Mouse (Mus musculus) right cerebral cortex, adult 2 months (tissue): Measurements from ENCODE around the gene Ablim2.

ENCODE experiments used
- DNase-seq, 2 experiments: peaks; one replicate each; pipeline ENCODE4 v3.0.0; 2021 to 2022; ENCODE audit warnings: low spot score in 2 of 2

The Ablim2 gene

DNA sequence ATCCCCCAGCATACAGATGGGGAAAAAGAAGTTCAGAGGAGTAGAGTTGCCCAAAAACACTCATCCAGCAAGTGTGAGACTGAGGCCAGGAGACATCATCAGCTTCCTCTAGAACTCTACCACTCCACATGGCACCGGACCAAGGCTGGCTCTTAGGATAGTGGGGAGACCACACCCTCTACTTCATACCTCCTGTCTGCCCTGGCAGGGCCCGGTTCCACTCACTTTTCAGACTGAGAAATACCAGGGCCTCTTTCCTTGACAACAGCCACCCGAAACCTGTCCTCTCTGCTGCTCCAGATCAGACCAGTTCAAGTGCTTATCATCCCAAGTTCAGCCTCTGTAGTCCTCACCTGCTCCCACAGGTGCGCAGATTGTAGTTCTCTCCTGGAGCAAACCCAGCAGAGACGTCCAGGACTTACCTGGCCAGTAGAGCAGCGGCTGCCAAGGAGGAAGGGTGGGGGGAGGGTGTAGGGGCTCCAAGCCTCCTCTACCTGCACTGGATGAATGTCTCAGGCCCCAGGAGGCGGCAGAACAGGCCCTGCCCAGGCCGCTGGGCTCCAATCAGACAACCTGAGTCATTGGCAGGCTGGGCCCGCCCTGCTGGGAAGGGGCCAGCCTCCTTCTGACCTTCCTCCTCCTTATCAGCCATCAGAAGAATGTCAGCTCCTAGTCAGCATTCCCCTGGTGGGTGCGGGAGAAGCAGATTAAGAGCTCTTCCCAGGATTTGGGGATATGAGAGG is 18.0 kb upstream of the Ablim2 start, which contains the start of gene Sh3tc1:
Gene Sh3tc1, minus strand, starts transcription at position 452 of the 743 bp plus-strand sequence.
- DNase-seq: no peak

DNA sequence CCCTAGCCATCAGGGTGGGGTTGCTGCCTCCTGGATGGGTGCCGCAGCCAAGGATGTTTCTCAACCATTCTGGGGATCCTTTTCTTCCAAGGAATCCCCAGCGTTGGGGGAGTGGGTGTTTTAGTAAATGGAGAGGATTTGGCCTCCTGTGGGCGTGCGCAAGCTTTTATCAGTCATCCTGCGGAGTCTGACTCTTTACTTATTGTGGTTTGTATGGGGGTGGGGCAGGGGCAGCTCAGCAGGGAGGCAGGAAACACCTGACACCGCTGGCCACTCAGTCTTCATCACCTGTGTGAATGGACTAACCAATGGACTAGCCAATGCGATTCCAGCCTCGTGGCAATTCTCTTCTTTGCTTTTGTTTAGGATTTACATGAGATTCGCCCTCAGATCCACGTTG is 17.0 kb upstream of the Ablim2 start:
- DNase-seq: no peak

DNA sequence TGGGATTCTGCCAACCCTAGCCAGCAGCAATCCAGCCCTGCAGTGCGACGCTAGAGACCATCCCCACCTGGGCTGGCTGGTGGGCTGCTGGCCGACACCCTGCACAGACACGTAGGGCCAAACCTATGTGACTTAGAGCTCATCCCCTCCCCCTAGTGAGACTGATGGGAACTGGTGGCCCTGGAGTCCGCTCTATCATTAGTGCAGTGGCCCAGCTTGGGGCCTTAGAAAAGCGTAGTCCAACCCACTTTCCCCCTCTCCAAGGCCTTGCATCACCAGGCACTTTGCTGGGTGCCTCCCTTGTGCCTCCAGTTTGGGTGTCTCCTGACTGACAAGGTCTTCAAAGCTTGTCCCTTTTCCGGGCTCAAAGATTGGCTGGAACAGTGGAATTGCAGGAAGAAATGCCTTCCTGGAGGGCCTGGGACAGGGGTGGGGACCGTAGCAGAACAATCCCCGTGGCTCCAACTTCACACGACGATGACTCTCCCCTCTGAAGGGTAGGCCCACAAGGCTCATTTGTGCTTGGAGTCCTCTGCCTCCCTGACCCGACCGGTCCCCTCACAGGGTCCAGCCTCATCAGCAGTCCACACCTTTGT is 16.4 kb upstream of the Ablim2 start:
- DNase-seq: no peak

DNA sequence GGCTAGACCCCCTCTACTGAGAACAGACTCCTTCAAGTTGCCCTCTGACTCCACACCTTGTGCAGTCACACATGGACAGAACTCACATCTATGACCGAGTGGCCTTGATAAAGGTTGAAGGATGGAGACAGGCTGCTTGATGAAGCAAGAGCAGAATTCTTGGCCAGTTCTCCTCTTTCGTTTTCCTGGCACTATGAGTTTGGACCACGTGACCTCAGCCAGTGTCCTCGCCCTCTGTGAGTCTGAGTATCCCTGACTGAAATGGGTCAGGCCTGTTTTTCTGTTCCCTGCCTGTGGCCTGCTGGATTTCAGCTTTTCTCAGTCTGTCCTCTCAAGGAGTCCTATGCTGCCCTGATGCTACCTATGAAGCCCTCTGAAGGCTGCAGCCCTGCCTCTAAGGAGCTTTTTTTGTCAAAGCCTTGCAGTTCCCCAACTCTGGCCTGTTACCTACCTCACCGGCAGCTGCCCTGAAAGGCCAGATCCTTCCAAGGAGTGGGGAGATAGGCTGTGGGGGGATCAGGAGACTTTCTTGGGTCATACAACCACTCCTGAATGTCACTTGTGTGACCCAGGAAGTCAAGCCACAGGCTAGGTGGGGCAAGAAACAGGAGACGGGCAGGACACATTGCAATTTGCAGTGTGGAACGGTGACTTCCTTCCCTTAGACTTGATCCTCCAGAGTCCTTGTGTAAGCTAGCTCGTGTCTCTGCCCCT is 14.3 kb upstream of the Ablim2 start:
- DNase-seq: no peak

DNA sequence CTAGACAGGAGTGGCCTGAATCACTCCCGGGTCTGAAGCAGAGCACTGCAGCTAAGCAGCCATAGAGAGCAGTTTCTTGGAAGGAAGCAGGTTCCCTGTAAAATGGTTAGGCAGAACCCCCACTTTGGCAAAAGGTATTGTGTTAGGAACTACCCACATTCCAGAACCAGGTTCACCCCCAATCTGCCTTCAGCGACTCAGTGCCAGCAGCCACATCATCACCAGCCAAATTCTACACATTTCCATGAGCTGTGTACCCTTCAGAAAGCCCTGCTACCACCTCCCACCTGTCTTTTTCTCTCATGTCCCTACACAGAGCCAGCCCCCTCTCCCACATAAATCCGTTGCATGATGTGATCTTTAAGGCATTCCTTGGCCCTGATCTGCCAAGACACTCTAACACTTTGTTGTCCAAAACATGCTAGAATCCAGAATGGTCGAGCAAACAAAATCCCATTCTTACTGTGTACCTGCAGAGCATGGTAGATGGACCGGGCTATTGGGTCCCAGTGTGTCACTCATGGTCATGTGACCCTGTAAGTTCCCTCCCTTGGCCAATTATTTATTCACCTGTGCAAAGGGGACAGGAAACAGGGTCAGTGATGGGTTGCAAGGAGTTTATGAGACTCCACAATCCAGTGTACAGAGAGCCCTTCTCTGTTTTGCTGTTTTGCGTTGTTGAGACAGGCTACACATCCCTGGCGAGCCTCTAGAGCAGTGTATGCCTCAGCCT is 13.5 kb upstream of the Ablim2 start:
- peak in 1 of 2 experiments; percentile 47 for DNase-seq

DNA sequence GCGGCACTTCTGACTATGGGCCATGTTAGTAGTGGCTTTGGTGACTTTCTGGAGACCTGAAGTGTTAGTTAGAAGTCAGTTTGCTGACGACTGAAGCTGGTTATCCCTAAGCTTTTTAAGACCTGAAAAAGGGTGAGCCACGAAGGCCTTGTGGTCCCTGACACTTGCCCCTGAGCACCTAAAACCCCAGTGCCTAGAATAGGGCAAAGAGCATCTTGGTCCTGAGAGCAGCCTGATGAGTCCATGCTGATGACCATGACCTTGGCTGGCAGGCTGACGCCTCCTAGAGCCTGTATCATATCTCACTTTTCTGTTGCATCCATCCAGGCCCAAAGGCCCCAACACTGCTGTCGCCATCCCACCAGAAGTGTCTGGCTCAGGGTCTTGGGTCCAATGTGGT is 12.3 kb upstream of the Ablim2 start:
- DNase-seq: no peak

DNA sequence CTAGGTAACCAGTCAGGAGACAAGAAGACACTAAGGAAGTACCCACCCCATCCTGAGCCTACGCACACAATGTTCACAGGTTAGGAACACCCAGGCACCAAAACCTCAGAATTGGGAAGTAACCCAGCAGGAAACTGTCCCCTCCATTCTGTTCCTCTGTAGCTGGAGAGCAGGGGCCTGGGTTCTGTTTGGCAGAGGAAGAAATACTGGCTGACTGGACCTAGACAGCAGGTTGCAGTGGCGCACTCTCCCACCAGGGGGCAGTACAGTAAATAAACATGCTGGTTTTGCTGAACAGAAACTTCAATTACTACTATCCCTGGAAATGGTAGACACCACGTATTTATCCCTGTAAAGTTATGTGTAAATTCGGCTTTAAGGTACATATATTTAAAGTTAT is 10.8 kb upstream of the Ablim2 start:
- peak; percentile 84 to 85 for DNase-seq

DNA sequence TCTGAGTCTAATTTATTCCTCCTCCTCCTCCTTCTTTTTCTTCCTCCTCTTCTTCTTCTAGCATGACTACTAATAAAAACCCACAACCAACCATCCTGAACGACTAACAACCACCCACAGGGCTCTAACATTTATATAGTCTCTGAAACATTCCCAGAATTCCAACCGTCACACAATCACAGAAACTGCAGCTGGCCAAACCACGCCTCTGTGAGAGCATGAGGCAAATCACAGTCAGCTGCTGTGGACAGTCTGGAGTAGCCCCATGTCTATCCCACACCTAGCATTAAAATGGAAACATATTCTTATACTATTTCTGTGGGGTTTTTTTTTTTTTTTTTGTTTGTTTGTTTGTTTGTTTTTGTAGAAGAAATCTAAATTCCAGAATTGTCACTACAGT is 8.3 kb upstream of the Ablim2 start:
- no peak for DNase-seq

DNA sequence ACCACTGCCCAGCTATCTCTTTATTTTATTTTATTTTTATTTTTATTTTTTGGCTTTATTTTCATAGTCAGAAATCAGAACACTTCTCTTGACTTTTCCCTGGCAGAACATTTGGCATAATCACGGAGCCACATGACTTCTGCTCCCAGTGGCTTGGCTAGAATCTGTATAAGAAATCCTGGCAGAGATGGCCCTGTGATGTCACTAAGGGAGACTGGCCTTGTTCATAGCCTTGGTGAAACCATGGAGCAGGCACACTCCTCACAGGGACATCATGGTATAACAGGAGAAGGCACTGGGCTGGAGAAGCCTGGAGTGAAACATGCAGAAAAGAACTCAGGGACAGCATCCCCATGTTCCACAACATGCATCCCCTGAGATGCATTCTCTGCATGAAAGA is 7.7 kb upstream of the Ablim2 start:
- no peak for DNase-seq

DNA sequence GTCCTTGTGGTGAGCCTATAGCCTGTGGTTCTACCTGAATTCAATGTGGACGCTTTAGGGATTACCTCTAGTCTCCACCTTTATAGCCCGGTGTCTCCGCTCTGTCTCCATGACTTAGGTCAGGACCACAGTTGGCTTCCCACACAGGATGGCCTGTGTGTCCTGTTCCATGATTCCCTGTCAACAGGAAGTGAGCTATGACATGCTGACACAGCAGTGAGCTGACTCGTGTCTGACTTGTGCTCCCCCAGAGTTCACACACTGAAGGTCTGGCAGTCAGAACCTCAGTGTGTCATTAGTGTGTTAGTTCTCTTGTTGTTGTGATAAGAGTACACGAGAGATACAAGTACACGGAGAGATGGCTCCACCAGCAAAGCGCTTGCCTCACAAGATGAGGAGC is 6.7 kb upstream of the Ablim2 start:
- DNase-seq: no peak

DNA sequence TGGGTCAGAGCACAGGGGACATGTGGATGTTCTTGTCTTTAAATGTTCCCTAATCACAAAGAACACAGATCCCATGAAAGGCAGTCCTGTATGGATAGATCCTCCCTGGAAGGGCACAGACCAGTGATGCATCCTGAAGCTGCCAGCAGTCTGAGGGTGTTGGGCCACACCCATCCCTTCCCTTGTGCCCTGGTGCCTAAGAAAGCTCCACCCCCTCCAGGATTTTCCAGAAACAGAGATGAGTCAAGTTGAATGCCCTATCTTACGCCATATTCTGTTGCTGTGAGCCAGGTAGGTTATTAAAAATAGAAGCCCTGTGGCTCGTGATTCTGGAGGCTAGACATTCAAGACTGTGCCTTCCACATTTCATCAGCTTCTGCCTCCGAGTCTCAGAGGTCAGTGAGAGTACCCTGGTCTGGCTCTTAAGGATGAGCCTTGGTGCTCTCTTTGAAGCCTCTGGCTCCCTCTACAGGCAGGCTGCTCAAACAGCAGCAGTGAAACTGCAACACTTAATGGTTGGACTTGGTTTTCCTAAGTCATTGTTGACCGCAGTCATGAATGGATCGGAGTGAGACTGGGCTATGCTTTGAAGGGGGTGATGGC is 2.4 kb upstream of the Ablim2 start:
- DNase-seq: peak; percentile 69 to 75

DNA sequence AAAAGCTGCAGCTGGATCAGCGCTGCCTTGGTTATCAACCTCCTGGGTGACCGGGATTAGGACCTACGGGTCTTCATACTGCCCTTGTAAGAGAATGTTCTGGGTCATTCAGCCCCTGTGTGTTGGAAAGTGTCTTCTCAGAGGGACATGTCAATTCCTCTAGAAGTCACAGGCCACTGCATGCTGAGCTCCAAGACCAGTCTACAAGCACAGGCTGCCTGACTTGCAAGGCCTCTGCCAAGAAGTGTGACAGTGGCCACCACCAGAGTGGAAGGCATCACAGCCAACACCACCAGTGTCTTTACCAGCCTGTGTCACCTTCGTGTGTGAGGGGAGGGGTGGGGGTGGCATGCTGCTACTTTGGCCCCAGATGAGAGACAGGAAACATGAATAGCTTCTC is 1.7 kb upstream of the Ablim2 start:
- DNase-seq: no peak

DNA sequence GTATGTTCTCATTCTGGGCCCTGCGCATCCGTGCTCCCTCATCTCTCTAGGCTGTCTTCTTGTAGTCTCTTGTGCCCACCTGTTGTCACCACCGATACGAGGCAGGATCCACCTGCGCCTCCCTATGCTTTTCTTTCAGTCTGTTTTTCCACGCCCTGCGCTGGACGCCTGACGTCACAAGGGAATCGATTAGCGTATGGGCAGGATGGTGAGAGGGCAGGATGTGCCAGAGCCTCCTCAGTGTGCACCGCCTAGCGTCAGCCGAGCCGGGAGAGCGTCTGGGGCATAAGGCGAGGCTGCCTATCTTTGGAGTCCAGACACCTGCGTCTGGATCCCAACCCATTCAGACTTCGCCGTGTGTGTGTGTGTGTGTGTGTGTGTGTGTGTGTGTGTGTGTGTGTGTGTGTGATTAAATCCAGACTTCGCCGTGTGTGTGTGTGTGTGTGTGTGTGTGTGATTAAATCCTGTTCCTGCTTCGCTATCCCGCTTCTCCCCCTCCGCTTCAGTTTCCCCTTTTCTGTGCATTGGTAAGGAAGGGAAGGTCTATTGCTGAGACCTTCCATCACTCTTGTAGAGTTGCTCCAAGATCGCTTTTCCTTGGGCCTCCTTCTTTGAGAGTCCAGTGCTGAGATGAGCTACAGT is 562 bp upstream of the Ablim2 start:
- DNase-seq: peak; percentile 76 to 83

DNA sequence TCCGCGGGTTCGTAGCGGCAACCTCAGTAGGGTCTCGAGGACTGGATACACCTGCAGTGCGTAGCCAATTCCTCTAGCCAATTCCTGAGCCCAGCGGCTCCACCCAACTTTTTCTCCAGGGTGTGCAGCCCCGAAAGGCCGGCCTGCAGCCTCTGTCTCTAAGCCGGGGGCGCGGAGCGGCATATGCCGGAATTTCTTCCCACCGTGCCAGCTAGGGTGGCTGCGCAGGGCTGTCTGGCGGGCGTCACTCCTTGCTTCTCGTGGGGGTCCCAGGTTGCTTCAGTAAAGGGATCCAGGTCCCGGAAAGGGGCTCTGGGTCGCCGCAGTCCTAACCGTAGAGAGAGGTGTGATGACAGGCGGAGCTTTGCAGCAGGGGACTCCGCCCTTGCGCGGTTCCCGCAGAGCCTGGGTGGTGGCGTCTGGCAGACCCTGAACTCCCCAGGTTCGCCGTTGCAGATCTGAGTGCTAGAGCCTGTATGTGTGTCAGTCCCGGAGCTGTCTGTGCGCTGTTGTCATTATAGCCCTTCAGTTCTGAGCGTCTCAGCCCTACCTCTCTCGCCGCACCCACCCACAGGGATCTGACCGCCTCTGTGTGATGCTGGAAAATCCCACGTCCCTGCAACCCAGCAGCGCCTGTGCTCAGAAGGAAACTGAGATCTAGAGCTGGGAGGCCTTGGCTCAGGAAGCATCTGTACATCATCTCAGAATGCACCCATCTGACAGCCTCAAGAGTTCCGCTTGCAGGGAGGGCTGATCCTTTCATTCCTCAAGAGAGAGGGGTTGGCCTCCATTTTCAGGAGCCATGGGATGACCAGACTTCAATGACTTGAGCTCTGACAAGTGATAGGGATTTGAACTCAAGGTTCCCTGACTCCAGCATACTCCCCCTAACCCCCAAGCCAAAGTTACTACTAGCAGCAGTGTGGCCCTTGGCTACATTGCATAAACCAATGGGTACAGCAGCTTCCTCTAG is 687 bp downstream of the Ablim2 start:
- DNase-seq: peak; percentile 75 to 78

DNA sequence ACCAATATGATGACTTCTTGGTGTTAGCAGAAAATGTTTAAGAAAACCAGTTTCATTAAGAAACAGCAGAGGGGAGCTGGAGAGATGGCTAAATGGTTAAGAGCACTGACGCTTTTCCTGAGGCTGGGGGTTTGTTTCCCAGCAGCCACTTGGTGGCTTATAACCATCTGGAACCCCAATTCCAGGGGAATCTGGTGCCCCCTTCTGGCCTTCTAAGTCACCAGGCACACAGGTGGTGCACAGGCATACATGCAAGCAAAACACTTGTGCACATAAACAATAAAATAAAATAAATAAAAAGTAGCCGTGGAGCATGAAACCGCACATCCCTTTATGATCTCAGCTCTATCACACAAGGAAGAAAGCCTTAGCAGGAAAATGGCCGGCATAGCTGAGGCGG is 3.6 kb downstream of the Ablim2 start:
- DNase-seq: no peak

DNA sequence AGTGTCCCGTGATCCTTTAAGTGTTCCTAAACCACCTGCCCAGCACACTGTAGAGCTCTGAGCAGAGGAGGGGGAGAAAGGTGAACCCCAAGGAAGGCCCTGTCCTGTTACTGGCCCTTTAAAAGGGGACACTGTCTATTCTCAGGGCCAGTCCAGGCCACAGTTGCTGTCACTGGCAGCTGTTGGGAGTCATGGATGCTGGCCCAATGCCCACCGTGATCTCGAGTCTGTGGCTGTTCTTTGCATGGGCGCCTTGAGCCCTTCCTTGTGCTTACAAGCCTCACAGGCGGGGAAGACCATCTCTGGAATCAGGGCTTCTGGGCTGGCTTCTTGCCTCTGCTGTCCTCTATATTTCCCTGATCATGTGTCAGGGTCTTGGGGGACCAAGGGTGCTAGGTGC is 4.7 kb downstream of the Ablim2 start:
- DNase-seq: no peak

DNA sequence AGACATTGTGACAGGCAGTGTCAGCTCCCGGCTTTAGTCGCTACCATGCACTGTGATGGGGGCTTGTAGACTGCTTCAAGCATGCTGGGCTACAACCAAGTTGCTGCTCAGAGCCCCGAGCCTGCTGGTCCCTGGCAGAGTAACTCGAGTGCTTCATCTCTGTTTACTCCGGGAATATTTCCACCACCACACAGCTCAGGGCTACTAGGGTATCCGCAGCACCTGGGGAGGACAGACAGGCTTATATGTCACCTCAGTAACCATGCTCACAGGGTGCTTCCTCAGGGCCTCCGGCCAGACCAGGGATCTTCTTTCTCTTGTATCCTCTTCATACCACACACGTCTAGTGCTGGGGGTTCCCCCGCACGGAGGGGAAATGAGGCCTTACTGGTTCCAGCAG is 5.2 kb downstream of the Ablim2 start:
- no peak for DNase-seq

DNA sequence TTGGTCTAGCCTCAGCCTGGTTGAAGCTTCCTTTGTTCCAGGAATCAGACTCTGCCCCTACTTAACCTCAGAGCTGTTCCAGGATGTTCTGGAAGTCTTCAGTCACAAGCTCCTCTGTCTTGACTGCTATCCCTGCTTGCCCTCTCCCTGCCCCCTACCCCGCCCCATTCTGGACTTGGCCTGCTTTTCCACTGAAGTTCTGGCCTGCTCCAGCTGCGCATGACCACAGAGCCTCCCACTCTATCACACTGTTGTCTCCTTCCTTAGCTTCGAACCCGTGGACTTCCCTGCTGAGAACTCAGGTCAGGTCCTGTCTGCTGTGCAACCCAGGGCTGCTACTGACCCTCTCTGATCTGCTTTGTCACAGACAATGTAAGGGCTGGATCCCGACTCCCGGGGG is 8.2 kb downstream of the Ablim2 start:
- no peak for DNase-seq

DNA sequence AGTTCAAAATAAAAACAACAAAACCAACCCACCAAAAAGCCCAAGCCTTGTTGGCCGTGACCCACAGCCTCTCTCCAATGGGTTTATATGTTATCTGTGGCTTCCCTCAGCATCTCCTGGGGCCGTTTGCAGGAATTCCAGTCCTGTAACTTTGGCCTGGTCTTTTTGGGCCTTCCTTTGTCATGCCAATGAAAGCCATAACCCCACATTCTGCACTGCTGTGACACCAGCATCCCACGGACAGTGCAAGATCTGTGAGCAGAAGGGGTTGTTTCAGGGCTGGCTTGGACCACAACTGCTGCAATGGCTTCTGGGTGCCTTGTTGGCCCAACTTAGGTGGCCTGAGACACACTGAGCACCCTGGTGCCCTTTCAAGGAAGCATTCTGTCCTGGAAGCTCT is 10.8 kb downstream of the Ablim2 start:
- no peak for DNase-seq

DNA sequence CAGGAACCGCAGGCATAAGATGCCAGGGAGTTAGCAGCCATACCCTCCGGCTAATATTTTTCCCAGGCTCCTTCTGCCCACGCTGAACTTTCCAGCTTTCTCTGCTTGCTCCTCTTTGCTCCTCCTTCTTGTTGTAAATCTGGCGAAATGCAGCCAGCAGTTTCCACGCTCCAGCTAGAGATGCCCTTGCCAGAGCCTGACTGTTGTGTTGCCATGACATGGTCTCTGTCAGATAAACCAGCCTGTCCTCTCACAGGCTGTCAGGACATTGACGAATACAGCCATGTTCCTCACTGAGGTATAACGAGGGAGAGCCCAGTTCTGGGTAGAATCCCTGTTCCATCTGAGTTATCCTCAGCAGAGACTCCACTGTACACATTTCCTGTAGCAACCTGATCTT is 11.3 kb downstream of the Ablim2 start:
- no peak for DNase-seq
